In the genomic region with DNA sequence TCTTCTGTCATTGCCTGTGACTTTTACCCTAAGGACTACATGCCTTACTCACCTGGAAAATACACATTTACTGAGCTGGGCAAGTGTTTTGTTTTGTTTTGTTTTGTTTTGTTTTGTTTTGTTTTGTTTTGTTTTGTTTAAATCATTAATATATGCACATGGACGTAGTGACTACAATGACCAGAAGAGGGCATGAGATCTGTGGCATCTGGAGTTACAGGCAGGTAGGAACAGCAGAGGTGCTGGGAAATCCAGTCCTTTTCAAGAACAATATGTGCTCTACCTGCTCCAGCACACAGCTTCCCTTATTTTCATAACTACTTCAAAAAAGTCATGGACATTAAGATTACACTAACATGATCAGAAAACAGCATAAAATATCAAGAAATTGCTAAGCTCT, we compare ENCODE assay signal across 17 mouse cellular contexts.
DNase-seq lines count a peak whose midpoint lies in the region; ATAC-seq and TF ChIP-seq lines count a peak whose summit lies in the region.
"Had no signal": no experiment of that assay in that cellular context is flagged by ENCODE, and none has a peak within 500 bp of the region (broad histone marks: within the 10 kb centered on the region; RNA-seq: fewer than 3 reads in every experiment).

No protein-coding gene starts in this region.

- no peak for TF ChIP-seq EP300 in heart, adult 2 months (IDR thresholded peaks at IDR 0.05; ENCODE audit: insufficient read depth, low read depth, low read length)
- TF ChIP-seq EP300 in CH12.LX (IDR thresholded peaks at IDR 0.05; ENCODE audit: low read length), result no peak

- H3K27me3 ChIP-seq in heart, adult 2 months (ENCODE audit: control insufficient read depth, insufficient read depth, low read length), result no peaks in the 10 kb centered on the region
- H3K27me3 ChIP-seq in liver, adult 2 months (ENCODE audit: control insufficient read depth, insufficient read depth, low read length), result no peaks in the 10 kb centered on the region
- H3K27me3 ChIP-seq in CH12.LX (replicated peaks), result no peaks in the 10 kb centered on the region
- no peaks in the 10 kb centered on the region for H3K27me3 ChIP-seq in forebrain, embryonic 14.5 days (replicated peaks; ENCODE audit: control insufficient read depth, insufficient read depth, low read length)
- H3K27me3 ChIP-seq: heart, embryonic 15.5 days; hindbrain, embryonic 15.5 days; midbrain, embryonic 15.5 days; neural tube, embryonic 12.5 days; stomach, embryonic 15.5 days had no signal

- TF ChIP-seq RAD21 in CH12.LX (IDR thresholded peaks at IDR 0.05; ENCODE audit: low read depth, low read length), result peak; percentile 22

- TF ChIP-seq POLR2A in heart, adult 2 months (IDR thresholded peaks at IDR 0.05; ENCODE audit: insufficient read depth, low read depth, low read length), result no peak
- no peak for TF ChIP-seq POLR2A in liver, adult 2 months (IDR thresholded peaks at IDR 0.05; ENCODE audit: extremely low read depth, insufficient read depth, low read length)
- TF ChIP-seq POLR2A in CH12.LX (IDR thresholded peaks at IDR 0.05; ENCODE audit: low read depth, low read length), result no peak

- no peaks in the 10 kb centered on the region for H3K79me2 ChIP-seq in heart, adult 2 months (replicated peaks; ENCODE audit: control insufficient read depth, insufficient read depth, low read length)
- H3K79me2 ChIP-seq in liver, adult 2 months (ENCODE audit: control insufficient read depth, insufficient read depth, low read length), result no peaks in the 10 kb centered on the region
- H3K79me2 ChIP-seq in CH12.LX (replicated peaks; ENCODE audit: control insufficient read depth, extremely low read depth, insufficient read depth, poor library complexity, severe bottlenecking), result no peaks in the 10 kb centered on the region

- no peak overlapping the region for H3K9ac ChIP-seq in heart, adult 2 months (ENCODE audit: low read depth, low read length)
- no peak overlapping the region for H3K9ac ChIP-seq in liver, adult 2 months (ENCODE audit: low read depth, low read length)
- no peak overlapping the region for H3K9ac ChIP-seq in CH12.LX (ENCODE audit: insufficient read depth, low read depth)
- H3K9ac ChIP-seq in forebrain, embryonic 14.5 days (ENCODE audit: low read length), result no peak overlapping the region
- H3K9ac ChIP-seq: heart, embryonic 15.5 days; hindbrain, embryonic 15.5 days; midbrain, embryonic 15.5 days; neural tube, embryonic 12.5 days; stomach, embryonic 15.5 days had no signal

- H3K9me3 ChIP-seq in CH12.LX (replicated peaks; ENCODE audit: low read length), result no peaks in the 10 kb centered on the region
- H3K9me3 ChIP-seq in forebrain, embryonic 14.5 days (replicated peaks; ENCODE audit: control insufficient read depth, low read length), result no peaks in the 10 kb centered on the region
- H3K9me3 ChIP-seq: heart, embryonic 15.5 days; hindbrain, embryonic 15.5 days; midbrain, embryonic 15.5 days; neural tube, embryonic 12.5 days; stomach, embryonic 15.5 days had no signal

- H3K27ac ChIP-seq in heart, adult 2 months, result no peak overlapping the region
- no peak overlapping the region for H3K27ac ChIP-seq in liver, adult 2 months (replicated peaks; ENCODE audit: insufficient read depth, low read depth, low read length)
- no peak overlapping the region for H3K27ac ChIP-seq in CH12.LX (ENCODE audit: insufficient read depth, low read depth)
- H3K27ac ChIP-seq in forebrain, embryonic 14.5 days (ENCODE audit: low read depth, low read length), result no peak overlapping the region
- H3K27ac ChIP-seq: heart, embryonic 15.5 days; hindbrain, embryonic 15.5 days; midbrain, embryonic 15.5 days; neural tube, embryonic 12.5 days; stomach, embryonic 15.5 days had no signal

- in situ Hi-C loops in CH12.LX (cut with MboI; ENCODE audit: low pct_ligation_motif_present, low pct_unique_long_range_greater_than_20kb, low sequenced_read_pairs), result no loop called here

- H3K4me3 ChIP-seq in heart, adult 2 months, result no peak overlapping the region
- no peak overlapping the region for H3K4me3 ChIP-seq in liver, adult 2 months (ENCODE audit: insufficient read depth, low read depth, low read length)
- H3K4me3 ChIP-seq in CH12.LX (replicated peaks in 1 of 3; ENCODE audit: low read depth in 2 of 3, low read length in 2 of 3, poor library complexity in 1 of 3), result no peak overlapping the region
- no peak overlapping the region for H3K4me3 ChIP-seq in forebrain, embryonic 14.5 days (ENCODE audit: low read depth, low read length)
- H3K4me3 ChIP-seq: erythroblast, embryonic 14.5 days; heart, embryonic 15.5 days; hindbrain, embryonic 15.5 days; midbrain, embryonic 15.5 days; neural tube, embryonic 12.5 days; stomach, embryonic 15.5 days had no signal

- dilution Hi-C loops in CH12.LX (cut with MboI; ENCODE audit: extremely low pct_ligation_motif_present, extremely low pct_unique_long_range_greater_than_20kb, low sequenced_read_pairs), result no loop called here

- peak; percentile 54 for TF ChIP-seq CTCF in heart, adult 2 months (IDR thresholded peaks at IDR 0.05)
- 0 out of 2 replicates have a peak, but pooled peaks have one; percentile 24 for TF ChIP-seq CTCF in liver, adult 2 months (IDR thresholded peaks at IDR 0.05; ENCODE audit: low read depth, low read length)
- peak in 1 of 2 experiments; percentile 37; a peak in 3 of 4 replicates for TF ChIP-seq CTCF in CH12.LX (conservative IDR thresholded peaks at IDR 0.05 in 1 of 2, IDR thresholded peaks at IDR 0.05 in 1 of 2; ENCODE audit: low read depth in 2 of 2, low read length in 2 of 2)

- no peaks in the 10 kb centered on the region for H3K4me1 ChIP-seq in heart, adult 2 months (ENCODE audit: control insufficient read depth, insufficient read depth, low read length)
- H3K4me1 ChIP-seq in liver, adult 2 months (ENCODE audit: control insufficient read depth, insufficient read depth, low read length), result no peaks in the 10 kb centered on the region
- no peaks in the 10 kb centered on the region for H3K4me1 ChIP-seq in CH12.LX (ENCODE audit: control insufficient read depth in 1 of 2, insufficient read depth in 2 of 2)
- H3K4me1 ChIP-seq in forebrain, embryonic 14.5 days (ENCODE audit: control insufficient read depth, insufficient read depth, low read length), result no peaks in the 10 kb centered on the region
- H3K4me1 ChIP-seq: heart, embryonic 15.5 days; hindbrain, embryonic 15.5 days; midbrain, embryonic 15.5 days; neural tube, embryonic 12.5 days; stomach, embryonic 15.5 days had no signal

- intact Hi-C loops in heart, adult 2 months (cut with DNase I), result no loop called here
- intact Hi-C loops in heart, postnatal 10 days (cut with DNase I), result loop anchor here (2.0 kb wide), 1 partner anchor 323 kb away; the partner anchor contains the start of gene Thbs1

- 80% methylated on average over 1 of the region's 1 CpGs for WGBS in heart, adult 2 months
- WGBS in liver, adult 2 months, result 67% methylated on average over 1 of the region's 1 CpGs
- 61% methylated on average over 1 of the region's 1 CpGs for WGBS in forebrain, embryonic 14.5 days

- ATAC-seq in common myeloid progenitor, adult 5-6 weeks (replicated peaks; ENCODE audit: low read depth, poor library complexity, severe bottlenecking), result 0 out of 2 replicates have a peak, but pooled peaks have one; percentile 42
- ATAC-seq in forebrain, embryonic 14.5 days, result no peak
- ATAC-seq: midbrain, embryonic 15.5 days had no signal

- no peak overlapping the region for H3K4me2 ChIP-seq in CH12.LX (ENCODE audit: insufficient read depth, low read depth, poor library complexity, severe bottlenecking)
- H3K4me2 ChIP-seq in forebrain, embryonic 14.5 days (ENCODE audit: low read length), result no peak overlapping the region
- H3K4me2 ChIP-seq: heart, embryonic 15.5 days; hindbrain, embryonic 15.5 days; midbrain, embryonic 15.5 days; neural tube, embryonic 12.5 days; stomach, embryonic 15.5 days had no signal

- DNase-seq in heart, adult 2 months, result no peak
- no peak for DNase-seq in heart, postnatal 10 days
- DNase-seq in liver, adult 2 months (ENCODE audit: extremely low read depth, low read depth, low spot score), result peak; percentile 28
- no peak for DNase-seq in liver
- DNase-seq in CH12.LX (ENCODE audit: extremely low read depth), result peak; percentile 3
- DNase-seq in urinary bladder, postnatal 4 days (ENCODE audit: low spot score in 2 of 2), result no peak
- no peak for DNase-seq in forebrain, embryonic 14.5 days (ENCODE audit: low spot score)
- DNase-seq: cerebellum, adult 9-11 months; layer of hippocampus, postnatal 36 days; thymus, postnatal 14 days had no signal

- no peaks in the 10 kb centered on the region for H3K36me3 ChIP-seq in heart, adult 2 months (ENCODE audit: control insufficient read depth, insufficient read depth, low read length)
- no peaks in the 10 kb centered on the region for H3K36me3 ChIP-seq in liver, adult 2 months (ENCODE audit: control insufficient read depth, insufficient read depth, low read length)
- H3K36me3 ChIP-seq in CH12.LX (replicated peaks in 1 of 2; ENCODE audit: control insufficient read depth in 1 of 2, insufficient read depth in 1 of 2, low read length in 1 of 2), result no peaks in the 10 kb centered on the region
- no peaks in the 10 kb centered on the region for H3K36me3 ChIP-seq in forebrain, embryonic 14.5 days (ENCODE audit: control insufficient read depth, insufficient read depth, low read length)
- H3K36me3 ChIP-seq: heart, embryonic 15.5 days; hindbrain, embryonic 15.5 days; midbrain, embryonic 15.5 days; neural tube, embryonic 12.5 days; stomach, embryonic 15.5 days had no signal

TF ChIP-seq in CH12.LX, 34 proteins besides CTCF, POLR2A, EP300 and RAD21:
- no peak for TF ChIP-seq ZC3H11A (IDR thresholded peaks at IDR 0.05; ENCODE audit: low read depth, low read length)
- TF ChIP-seq SMC3 (IDR thresholded peaks at IDR 0.05; ENCODE audit: low read depth, low read length), result peak; percentile 28
- no peak for TF ChIP-seq PAX5 (IDR thresholded peaks at IDR 0.05; ENCODE audit: low read length)

Comparison
In these comparisons a context has a peak if more than half of its experiments do, and no peak if none do; other contexts are left out.
1. DNase-seq: peak in liver, adult 2 months (single experiment) and CH12.LX (single experiment); none in heart, adult 2 months (0 of 2), heart, postnatal 10 days (0 of 2), liver (single experiment), urinary bladder, postnatal 4 days (0 of 2) and forebrain, embryonic 14.5 days (single experiment).